Mouse (Mus musculus): Measurements from ENCODE around the gene Abhd17c. TPM values are rescaled to one million over a fixed set of nuclear protein-coding genes. Genes with fewer than 3 reads are reported as not detected.
A peak's percentile ranks its signal among the peaks of the same experiment; 100 is the strongest.

Abhd17c gene
- total RNA-seq, 2 experiments from 2014 or later: 45.0 to 53.9 TPM

GRCm38 (mm10) chr7:84085049-84085945, 66.4 kb downstream of the Abhd17c start:
- peak; percentile 33 to 46 for DNase-seq (ENCODE audit: low spot score in 2 of 2)

GRCm38 (mm10) chr7:84077257-84078013, 74.3 kb downstream of the Abhd17c start:
- no peak for DNase-seq (ENCODE audit: low spot score in 2 of 2)

DNA sequence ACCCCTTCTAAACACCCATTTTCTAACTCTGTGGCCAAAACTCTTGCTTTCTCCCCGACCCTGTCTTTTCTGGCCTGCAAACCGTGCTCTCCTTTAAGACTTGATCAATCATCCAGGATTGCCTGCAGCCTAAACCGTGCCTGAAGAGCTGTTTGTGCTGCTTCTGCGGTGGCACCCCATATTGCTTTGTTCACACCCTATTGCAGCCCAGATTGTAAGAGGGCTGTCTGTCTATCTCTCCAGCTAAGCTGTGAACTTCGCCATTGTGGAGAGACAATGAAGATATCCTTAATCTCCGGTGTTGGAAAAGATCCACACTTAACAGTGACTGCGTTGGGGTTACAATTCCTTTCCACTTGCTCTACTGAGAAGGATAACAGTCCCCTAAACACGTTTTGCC, 77.4 kb downstream of the Abhd17c start:
- DNase-seq (ENCODE audit: low spot score in 2 of 2): no peak

- DNase-seq (ENCODE audit: low spot score in 2 of 2): no peak
These were observed 77.8 kb downstream of the Abhd17c start for GRCm38 (mm10) chr7:84073856-84074255.

- no peak for DNase-seq (ENCODE audit: low spot score in 2 of 2)
These were observed 82.8 kb downstream of the Abhd17c start for GRCm38 (mm10) chr7:84068931-84069330.

- no peak for DNase-seq (ENCODE audit: low spot score in 2 of 2)
These were observed 91.9 kb downstream of the Abhd17c start for GRCm38 (mm10) chr7:84059799-84060198.

Other genes starting within 250 kb of the Abhd17c start
- gene Cemip, start 65.4 kb downstream of the Abhd17c start, total RNA-seq (2021): 1 to 10 TPM; 1.9 to 2.8 TPM

All from adrenal gland, postnatal 4 days (tissue).